Mouse (Mus musculus) heart, embryonic 11.5 days (tissue): Measurements from ENCODE around the gene Itga3. TPM values are rescaled to one million over a fixed set of nuclear protein-coding genes. Genes with fewer than 3 reads are reported as not detected.

Source experiments
- ATAC-seq: fragments of 200-750 bp; cut with Nextera tagmentation; replicated peaks from 2 replicates; pipeline ENCODE4 v1.8.0; 2017; ENCODE audit warnings: moderate library complexity; ENCODE audit not compliant: insufficient number of reproducible peaks, low FRiP score, low TSS enrichment
- H3K27ac ChIP-seq: fragments of 300-500 bp; sonication (generic); 2 replicates; pipeline ENCODE4 v1.5.1; 2014; ENCODE audit warnings: mild to moderate bottlenecking, low read depth, low read length
- H3K27me3 ChIP-seq: fragments of 300-500 bp; sonication (generic); 2 replicates; pipeline ENCODE4 v1.6.1; 2014; ENCODE audit warnings: mild to moderate bottlenecking, low read length, mixed read lengths; ENCODE audit not compliant: control insufficient read depth, insufficient read depth
- H3K36me3 ChIP-seq: fragments of 300-500 bp; sonication (generic); 2 replicates; pipeline ENCODE4 v1.6.1; 2014; ENCODE audit warnings: mild to moderate bottlenecking, low read length, moderate library complexity, mixed read lengths; ENCODE audit not compliant: control insufficient read depth, insufficient read depth
- H3K4me1 ChIP-seq: fragments of 300-500 bp; sonication (generic); 2 replicates; pipeline ENCODE4 v1.6.1; 2014; ENCODE audit warnings: low read length; ENCODE audit not compliant: control insufficient read depth, insufficient read depth
- H3K4me2 ChIP-seq: fragments of 300-500 bp; sonication (generic); 2 replicates; pipeline ENCODE4 v1.6.1; 2014; ENCODE audit warnings: mild to moderate bottlenecking, moderate library complexity
- H3K4me3 ChIP-seq: fragments of 300-500 bp; sonication (generic); 2 replicates; pipeline ENCODE4 v1.5.1; 2014; ENCODE audit warnings: low read depth, low read length
- H3K9ac ChIP-seq: fragments of 300-500 bp; sonication (generic); 2 replicates; pipeline ENCODE4 v1.6.1; 2014; ENCODE audit warnings: mild to moderate bottlenecking, low read depth, low read length, moderate library complexity
- H3K9me3 ChIP-seq: fragments of 300-500 bp; sonication (generic); replicated peaks from 2 replicates; pipeline ENCODE4 v1.6.1; 2016; ENCODE audit warnings: low read length; ENCODE audit not compliant: control insufficient read depth
- WGBS: fragments of 180-500 bp; shearing (Covaris S2); extraction: QIAGEN DNeasy Blood & Tissue Kit; methylation state at CpG from one replicate; pipeline ENCODE4 v1.1.7; 2014; ENCODE audit not compliant: insufficient replicate concordance; 5-methylcytosine and 5-hydroxymethylcytosine counted together
- polyA plus RNA-seq: library from polyadenylated mRNA; unstranded; fragments of >200 nt; fragmentation: Nextera tagmentation; extraction: Ambion mirVana; gene quantifications from 2 replicates; pipeline ENCODE4 v1.2.1, GENCODE M21; 2014

Itga3 gene
- polyA plus RNA-seq, 1 experiment from 2014 or later, result 8.5 TPM

DNA sequence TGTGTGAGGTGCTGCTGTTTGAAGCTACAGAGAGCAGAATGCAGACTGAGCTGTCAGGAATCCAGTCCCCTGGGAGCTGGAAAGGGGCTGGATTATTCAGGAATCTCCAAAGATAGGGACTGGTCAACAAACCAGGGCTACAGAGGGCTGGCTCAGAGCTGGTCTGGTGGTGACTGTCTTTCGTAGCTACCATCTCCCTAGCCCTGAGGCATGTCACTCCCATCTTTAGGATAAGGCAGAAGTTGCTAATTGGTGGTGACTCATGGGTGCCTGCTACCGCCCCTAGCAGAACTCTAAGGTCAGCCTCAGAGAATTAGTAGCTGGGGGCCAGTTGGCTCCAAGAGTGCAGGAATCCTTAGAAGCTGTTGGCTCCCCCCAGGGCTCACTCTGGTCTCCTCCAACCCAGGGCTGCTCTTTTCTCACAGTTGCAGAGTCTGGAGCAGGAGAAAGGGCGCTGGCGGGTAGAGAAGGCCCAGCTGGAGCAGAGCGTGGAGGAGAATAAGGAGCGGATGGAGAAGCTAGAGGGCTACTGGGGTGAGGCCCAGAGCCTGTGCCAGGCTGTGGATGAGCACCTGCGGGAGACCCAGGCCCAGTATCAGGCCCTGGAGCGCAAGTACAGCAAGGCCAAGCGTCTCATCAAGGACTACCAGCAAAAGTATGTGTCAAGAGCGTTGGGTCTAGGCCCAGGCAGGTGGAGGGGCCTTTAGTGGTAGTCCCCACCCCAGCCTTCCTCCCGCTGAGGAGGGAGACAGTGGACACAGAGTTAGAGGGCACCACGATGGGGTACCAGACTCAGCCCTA is 72.3 kb downstream of the Itga3 start:
- Histone ChIP-seq H3K27me3 (no peaks in the 10 kb centered on the region), H3K9me3 (no peaks in the 10 kb centered on the region), H3K4me2 (no peak overlapping the region; the same call in 1 of the 2 replicates), H3K27ac (peak overlapping the region; percentile 41; the same call in 1 of the 2 replicates), H3K9ac (peak overlapping the region; percentile 50), H3K36me3 (peaks cover 20% of the 10 kb centered on the region), H3K4me3 (no peak overlapping the region), H3K4me1 (peaks cover 61% of the 10 kb centered on the region)
- ATAC-seq, result 0 out of 2 replicates have a peak, but pooled peaks have one; percentile 27
- 66% methylated on average over 12 of the region's 12 CpGs for WGBS

DNA sequence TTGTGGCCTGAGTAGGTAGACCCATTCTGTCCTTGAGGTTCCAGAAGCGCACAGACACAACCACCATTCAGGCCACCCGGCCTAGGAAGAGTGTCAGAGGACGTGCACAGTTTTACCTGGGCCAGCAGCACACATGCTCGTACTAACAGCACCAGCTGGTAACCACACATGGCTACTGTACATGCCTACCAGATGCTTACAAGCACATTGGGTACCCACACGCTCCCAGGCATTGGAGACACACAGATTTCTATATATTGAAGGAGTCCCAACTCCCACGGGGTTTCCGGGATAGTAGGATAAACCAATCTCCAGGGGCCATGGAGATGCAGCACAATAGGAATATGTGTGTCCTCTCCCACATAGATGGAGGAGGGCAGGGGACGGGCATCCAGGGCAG is 73.9 kb downstream of the Itga3 start:
- Histone ChIP-seq H3K27me3 (no peaks in the 10 kb centered on the region), H3K9ac (no peak overlapping the region), H3K4me3 (no peak overlapping the region), H3K9me3 (no peaks in the 10 kb centered on the region), H3K4me1 (peaks cover 56% of the 10 kb centered on the region), H3K36me3 (peaks cover 25% of the 10 kb centered on the region), H3K27ac (no peak overlapping the region), H3K4me2 (no peak overlapping the region)
- 90% methylated on average over 8 of the region's 8 CpGs for WGBS
- ATAC-seq, result no peak

DNA sequence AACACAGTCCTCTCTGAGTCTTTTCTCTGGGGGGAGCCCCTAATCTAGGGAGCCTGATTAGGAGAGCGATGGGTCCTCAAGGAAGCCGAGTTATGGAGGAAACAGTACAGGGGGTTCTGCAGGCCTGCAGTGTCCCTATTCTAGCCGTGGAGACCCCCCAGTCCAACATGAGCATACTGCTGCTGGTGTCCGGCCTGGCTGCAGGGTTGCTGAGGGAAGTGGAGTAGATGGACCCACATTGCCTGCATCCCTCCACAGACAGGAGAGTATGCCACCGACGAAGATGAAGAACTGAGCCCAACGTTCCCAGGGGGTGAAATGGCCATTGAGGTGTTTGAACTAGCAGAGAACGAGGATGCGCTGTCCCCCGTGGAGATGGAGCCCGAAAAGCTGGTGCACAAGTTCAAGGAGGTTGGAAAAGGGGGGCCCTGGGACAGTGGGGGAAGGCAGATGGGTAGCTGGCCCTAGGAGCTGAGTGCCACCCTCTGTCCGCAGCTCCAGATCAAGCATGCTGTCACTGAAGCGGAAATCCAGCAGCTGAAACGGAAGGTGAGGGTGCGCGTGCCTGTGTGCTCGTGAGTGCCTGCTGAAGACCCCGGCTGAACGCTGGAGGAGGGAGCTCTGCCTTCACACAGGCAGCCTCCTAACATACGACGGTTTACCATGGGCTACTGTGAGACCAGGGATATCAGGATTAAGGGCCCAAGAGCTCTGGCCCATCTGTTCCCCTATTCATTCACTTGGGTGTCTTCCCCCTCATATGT is 74.8 kb downstream of the Itga3 start:
- no peak overlapping the region for H3K27ac ChIP-seq
- no peaks in the 10 kb centered on the region for H3K27me3 ChIP-seq
- ATAC-seq, result no peak
- 0 out of 2 replicates have a peak overlapping the region, but pooled peaks have one; percentile 39 for H3K9ac ChIP-seq
- H3K4me2 ChIP-seq, result no peak overlapping the region
- peaks cover 52% of the 10 kb centered on the region for H3K4me1 ChIP-seq
- WGBS, result 87% methylated on average over 21 of the region's 21 CpGs
- peaks cover 31% of the 10 kb centered on the region for H3K36me3 ChIP-seq
- no peak overlapping the region for H3K4me3 ChIP-seq
- H3K9me3 ChIP-seq, result no peaks in the 10 kb centered on the region

DNA sequence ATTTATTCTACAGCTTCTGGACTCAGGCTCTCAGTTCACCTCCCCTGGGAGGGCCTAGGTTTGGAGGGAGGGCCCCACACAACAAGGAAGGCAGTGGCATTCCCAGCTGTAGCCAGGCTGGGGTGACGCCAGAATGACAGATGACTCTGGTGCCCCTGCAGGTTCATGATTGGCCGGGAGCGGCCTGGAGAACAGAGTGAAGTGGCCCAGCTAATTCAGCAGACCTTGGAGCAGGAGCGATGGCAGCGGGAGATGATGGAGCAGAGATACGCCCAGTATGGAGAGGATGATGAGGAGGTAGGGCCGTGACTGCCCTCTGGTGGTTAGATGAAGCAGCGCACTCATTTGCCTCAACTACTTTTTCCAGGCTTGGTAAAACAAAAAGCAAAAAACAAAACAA is 75.5 kb downstream of the Itga3 start:
- ATAC-seq, result no peak
- Histone ChIP-seq H3K4me2 (peak overlapping the region; percentile 44), H3K27me3 (no peaks in the 10 kb centered on the region), H3K9me3 (no peaks in the 10 kb centered on the region), H3K27ac (peak overlapping the region; percentile 67), H3K4me3 (no peak overlapping the region), H3K4me1 (peaks cover 51% of the 10 kb centered on the region), H3K9ac (no peak overlapping the region; the same call in 1 of the 2 replicates), H3K36me3 (peaks cover 37% of the 10 kb centered on the region)
- 2% methylated on average over 8 of the region's 8 CpGs for WGBS

DNA sequence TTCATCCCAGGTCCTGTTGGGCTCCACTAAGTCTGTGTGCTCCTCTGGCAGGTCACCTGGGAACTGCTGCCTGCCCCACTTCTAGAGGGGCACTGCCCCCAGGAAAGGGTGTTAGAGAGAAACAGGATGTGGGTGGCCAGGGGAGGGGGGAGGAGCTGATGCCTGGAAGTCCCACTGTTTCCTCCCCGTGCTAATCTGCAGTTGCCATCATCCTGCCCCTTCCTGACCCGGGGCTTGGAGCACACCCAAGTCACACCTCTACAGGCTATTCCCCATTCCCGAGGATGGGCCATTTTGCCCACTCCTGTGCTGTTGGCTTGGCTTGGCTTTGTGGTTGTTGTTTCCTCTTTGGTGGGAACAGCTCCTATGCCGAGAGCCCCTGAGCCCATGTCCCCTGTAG is 76.1 kb downstream of the Itga3 start:
- WGBS, result 18% methylated on average over 4 of the region's 4 CpGs
- Histone ChIP-seq H3K27ac (peak overlapping the region; percentile 67), H3K9me3 (no peaks in the 10 kb centered on the region), H3K36me3 (peaks cover 37% of the 10 kb centered on the region), H3K9ac (peak overlapping the region; percentile 44), H3K27me3 (no peaks in the 10 kb centered on the region), H3K4me2 (peak overlapping the region; percentile 44), H3K4me1 (peaks cover 51% of the 10 kb centered on the region), H3K4me3 (peak overlapping the region; percentile 30; the same call in 1 of the 2 replicates)
- ATAC-seq, result no peak

DNA sequence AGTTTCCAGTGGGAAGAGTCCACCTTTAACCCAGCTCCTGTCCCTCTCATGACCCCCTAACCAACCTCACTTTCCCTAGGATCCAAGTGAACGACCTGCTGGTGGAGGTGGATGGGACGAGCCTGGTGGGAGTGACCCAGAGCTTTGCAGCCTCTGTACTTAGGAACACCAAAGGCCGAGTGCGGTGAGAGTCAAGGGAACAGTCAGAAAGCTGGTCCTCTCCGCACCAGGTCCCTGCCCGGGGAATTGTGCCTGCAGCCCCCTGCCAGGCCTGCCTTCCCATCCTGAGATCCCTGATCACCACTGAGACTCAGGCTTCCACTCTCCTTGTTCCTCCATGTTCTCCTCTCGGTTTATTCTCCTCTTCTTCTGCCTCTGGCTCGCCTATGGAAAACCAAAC is 76.5 kb downstream of the Itga3 start:
- Histone ChIP-seq H3K4me2 (peak overlapping the region; percentile 44), H3K4me3 (peak overlapping the region; percentile 30), H3K4me1 (peaks cover 53% of the 10 kb centered on the region), H3K36me3 (peaks cover 36% of the 10 kb centered on the region), H3K27ac (no peak overlapping the region), H3K9ac (peak overlapping the region; percentile 44; the same call in 1 of the 2 replicates), H3K9me3 (no peaks in the 10 kb centered on the region), H3K27me3 (no peaks in the 10 kb centered on the region)
- no peak for ATAC-seq
- WGBS, result 58% methylated on average over 8 of the region's 8 CpGs

DNA sequence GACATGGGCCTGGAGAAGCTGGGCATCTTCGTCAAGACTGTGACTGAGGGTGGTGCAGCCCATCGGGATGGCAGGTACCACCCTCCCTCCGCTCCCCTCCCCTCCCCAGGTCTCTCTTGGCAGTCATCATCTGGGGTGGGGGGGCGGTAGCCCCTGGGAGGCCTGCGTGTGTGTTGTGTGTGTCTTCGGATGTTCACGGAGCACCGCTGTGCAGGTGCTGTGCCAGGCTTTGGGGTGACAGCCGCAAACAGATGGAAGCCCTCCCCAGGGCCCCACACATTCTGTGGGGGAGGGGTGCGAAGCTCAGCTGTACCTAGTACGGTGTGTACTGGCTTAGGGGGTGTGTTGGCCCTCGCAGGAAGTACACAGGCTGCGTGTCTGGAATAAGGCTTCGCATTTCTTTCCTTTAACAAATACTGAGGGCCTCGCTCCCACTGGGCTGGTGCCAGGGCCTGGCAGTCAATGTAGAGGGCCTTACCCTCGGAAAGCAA is 78.5 kb downstream of the Itga3 start:
- 71% methylated on average over 16 of the region's 16 CpGs for WGBS
- Histone ChIP-seq H3K36me3 (peaks cover 33% of the 10 kb centered on the region), H3K4me1 (peaks cover 58% of the 10 kb centered on the region), H3K27ac (peak overlapping the region; percentile 69), H3K9me3 (no peaks in the 10 kb centered on the region), H3K4me3 (peak overlapping the region; percentile 30), H3K4me2 (peak overlapping the region; percentile 44), H3K9ac (peak overlapping the region; percentile 56), H3K27me3 (no peaks in the 10 kb centered on the region)
- ATAC-seq, result no peak

DNA sequence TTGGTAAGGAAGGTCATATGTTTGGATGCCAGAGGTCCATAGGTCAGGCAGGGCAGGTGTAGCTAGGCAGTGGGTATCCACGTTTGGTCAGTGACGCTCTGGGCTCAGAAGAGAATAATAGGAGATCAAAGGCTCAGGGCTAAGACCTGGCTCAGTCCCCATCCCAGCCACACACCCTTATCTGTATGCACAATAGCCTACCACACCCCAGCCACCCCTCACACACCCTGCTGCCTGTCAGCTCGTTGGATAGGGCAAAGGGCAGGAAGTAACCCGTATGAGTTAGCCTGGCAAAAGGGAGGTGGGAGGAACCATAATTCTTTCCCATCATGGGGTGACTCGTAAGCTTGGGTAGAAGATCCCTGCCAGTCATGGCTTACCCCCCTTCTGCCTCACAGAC is 79.0 kb downstream of the Itga3 start:
- Histone ChIP-seq H3K9me3 (no peaks in the 10 kb centered on the region), H3K4me3 (peak overlapping the region; percentile 30), H3K9ac (peak overlapping the region; percentile 56), H3K27ac (peak overlapping the region; percentile 71), H3K36me3 (peaks cover 33% of the 10 kb centered on the region), H3K27me3 (no peaks in the 10 kb centered on the region), H3K4me1 (peaks cover 60% of the 10 kb centered on the region), H3K4me2 (peak overlapping the region; percentile 46)
- 61% methylated on average over 5 of the region's 5 CpGs for WGBS
- ATAC-seq, result peak; percentile 91
